Mouse (Mus musculus) macrophage (primary cell): ENCODE results near the gene Cerkl. TPM values are rescaled to one million over a fixed set of nuclear protein-coding genes. Genes with fewer than 3 reads are reported as not detected.

Source experiments
- H3K27ac ChIP-seq: fragments of 350-480 bp; formaldehyde crosslinking; 2 replicates; pipeline ENCODE4 v1.9.0; 2021
- H3K36me3 ChIP-seq: fragments of 350-480 bp; formaldehyde crosslinking; 2 replicates; pipeline ENCODE4 v1.9.0; 2021; ENCODE audit errors: inconsistent target
- H3K4me3 ChIP-seq: fragments of 350-480 bp; formaldehyde crosslinking; 2 replicates; pipeline ENCODE4 v1.9.0; 2021; ENCODE audit errors: inconsistent target
- H3K79me2 ChIP-seq: fragments of 350-480 bp; formaldehyde crosslinking; 2 replicates; pipeline ENCODE4 v1.9.0; 2021; ENCODE audit errors: inconsistent target
- WGBS: methylation state at CpG from one replicate; pipeline ENCODE4 v1.1.7; 2026; ENCODE audit warnings: inconsistent platforms; ENCODE audit not compliant: missing documents; 5-methylcytosine and 5-hydroxymethylcytosine counted together
- polyA plus RNA-seq: library from polyadenylated mRNA; stranded (reverse); fragments of 250-400 nt; gene quantifications from 3 replicates; pipeline ENCODE4 v1.2.4, GENCODE M21; 2018; ENCODE audit warnings: inconsistent platforms

Gene Cerkl
- polyA plus RNA-seq, 1 experiment from 2014 or later = 5.0 TPM

DNA sequence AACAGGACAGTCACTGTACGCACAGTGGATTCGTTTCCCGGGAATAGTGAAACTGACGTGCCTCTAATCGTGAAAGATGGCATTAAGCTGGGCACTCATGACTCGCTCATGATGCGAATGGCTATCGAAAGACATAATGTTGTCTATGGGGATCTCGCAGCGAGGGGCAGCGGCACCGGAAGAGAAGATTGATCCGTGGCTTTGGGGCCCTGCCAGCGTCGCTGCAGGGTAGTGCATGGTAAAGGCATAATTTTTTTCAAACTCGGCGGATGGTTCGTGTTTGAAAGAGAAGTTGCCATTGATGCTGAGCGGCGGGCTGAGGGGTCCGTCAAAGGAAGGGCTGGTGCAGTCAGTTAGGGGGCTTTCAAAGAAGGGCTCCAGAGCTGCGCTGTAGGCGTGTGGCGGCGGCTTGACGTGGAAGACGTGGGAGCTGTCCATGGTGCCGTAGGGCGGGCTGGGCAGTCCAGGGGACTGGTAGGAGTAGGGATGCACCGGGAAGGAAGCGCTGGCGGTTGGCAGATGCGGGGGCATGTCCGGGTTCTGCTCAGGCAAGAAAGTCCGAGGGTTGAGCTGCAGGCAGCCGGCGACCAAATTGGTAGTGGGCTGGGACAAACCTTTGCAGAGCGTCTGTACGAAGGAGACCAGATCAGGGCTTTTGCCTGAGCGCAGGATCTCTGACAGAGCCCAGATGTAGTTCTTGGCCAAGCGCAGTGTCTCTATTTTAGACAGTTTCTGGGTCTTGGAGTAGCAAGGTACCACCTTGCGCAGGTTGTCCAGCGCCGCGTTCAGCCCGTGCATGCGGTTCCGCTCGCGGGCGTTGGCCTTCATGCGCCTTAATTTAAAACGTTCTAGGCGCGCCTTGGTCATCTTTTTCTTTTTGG lies 2.4 kb downstream of the Cerkl start:
- H3K36me3 ChIP-seq = no peaks in the 10 kb centered on the region
- no peak overlapping the region for H3K27ac ChIP-seq
- peak overlapping the region; percentile 12 for H3K4me3 ChIP-seq
- WGBS = 9% methylated on average over 52 of the region's 55 CpGs
- H3K79me2 ChIP-seq = no peaks in the 10 kb centered on the region

- no peak overlapping the region for H3K4me3 ChIP-seq
- WGBS = 64% methylated on average over 5 of the region's 5 CpGs
- H3K79me2 ChIP-seq = no peaks in the 10 kb centered on the region
- no peaks in the 10 kb centered on the region for H3K36me3 ChIP-seq
- no peak overlapping the region for H3K27ac ChIP-seq
Measured at GRCm38 (mm10) chr2:79451438-79451837, 5.1 kb downstream of the Cerkl start.

- whole genome bisulfite sequencing = 80% methylated on average over 4 of the region's 4 CpGs
Measured at GRCm38 (mm10) chr2:79450684-79451394, 5.7 kb downstream of the Cerkl start.

GRCm38 (mm10) chr2:79449371-79449770 lies 7.2 kb downstream of the Cerkl start:
- Histone ChIP-seq H3K79me2 (no peaks in the 10 kb centered on the region), H3K36me3 (no peaks in the 10 kb centered on the region), H3K27ac (no peak overlapping the region), H3K4me3 (no peak overlapping the region)
- WGBS = 71% methylated on average over 4 of the region's 4 CpGs

More at GRCm38 (mm10) chr2:79450684-79451394, 5.7 kb downstream of the Cerkl start:
- Histone ChIP-seq H3K79me2 (no peaks in the 10 kb centered on the region), H3K4me3 (no peak overlapping the region), H3K36me3 (no peaks in the 10 kb centered on the region), H3K27ac (no peak overlapping the region)

- no peaks in the 10 kb centered on the region for H3K36me3 ChIP-seq
- no peak overlapping the region for H3K4me3 ChIP-seq
- WGBS = 54% methylated on average over 1 of the region's 1 CpGs
- H3K27ac ChIP-seq = no peak overlapping the region
- no peaks in the 10 kb centered on the region for H3K79me2 ChIP-seq
Measured at GRCm38 (mm10) chr2:79447198-79447597, 9.4 kb downstream of the Cerkl start.

DNA sequence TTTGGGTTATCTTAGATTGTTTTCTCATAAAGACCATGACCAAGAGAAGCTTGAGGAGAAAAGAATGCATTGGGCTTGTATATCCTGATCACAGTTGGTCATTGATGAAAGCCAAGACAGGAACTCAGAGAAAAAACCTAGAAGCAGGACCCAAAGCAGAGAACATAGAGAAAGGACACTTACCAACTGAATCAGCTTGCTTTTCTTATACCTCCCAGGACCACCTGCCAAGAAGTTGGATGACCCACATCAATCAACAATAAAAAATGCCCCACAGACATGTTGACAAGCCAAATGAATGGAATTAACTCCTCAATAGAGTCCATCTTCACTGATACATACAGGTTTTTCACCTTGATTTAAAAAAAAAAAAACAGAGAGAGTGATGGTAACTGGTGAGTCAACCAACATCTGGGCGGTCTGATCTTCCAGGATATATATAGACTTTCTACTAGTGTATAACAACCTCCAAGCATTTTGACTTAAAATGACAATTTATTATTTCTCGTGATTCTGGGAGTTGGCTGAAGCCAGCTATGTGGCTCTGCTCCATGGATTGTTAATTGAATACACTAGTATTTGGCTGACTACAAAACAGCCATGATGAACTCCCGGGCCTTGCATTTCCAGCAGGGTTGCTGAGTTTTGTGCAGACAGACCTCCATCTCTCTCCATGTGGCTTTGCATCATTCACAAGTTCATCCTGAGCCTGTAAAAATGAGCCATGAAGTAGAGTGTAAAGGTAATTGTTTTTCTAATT lies 12.5 kb downstream of the Cerkl start:
- H3K4me3 ChIP-seq = no peak overlapping the region
- no peaks in the 10 kb centered on the region for H3K79me2 ChIP-seq
- 92% methylated on average over 3 of the region's 3 CpGs for WGBS
- no peak overlapping the region for H3K27ac ChIP-seq
- no peaks in the 10 kb centered on the region for H3K36me3 ChIP-seq

DNA sequence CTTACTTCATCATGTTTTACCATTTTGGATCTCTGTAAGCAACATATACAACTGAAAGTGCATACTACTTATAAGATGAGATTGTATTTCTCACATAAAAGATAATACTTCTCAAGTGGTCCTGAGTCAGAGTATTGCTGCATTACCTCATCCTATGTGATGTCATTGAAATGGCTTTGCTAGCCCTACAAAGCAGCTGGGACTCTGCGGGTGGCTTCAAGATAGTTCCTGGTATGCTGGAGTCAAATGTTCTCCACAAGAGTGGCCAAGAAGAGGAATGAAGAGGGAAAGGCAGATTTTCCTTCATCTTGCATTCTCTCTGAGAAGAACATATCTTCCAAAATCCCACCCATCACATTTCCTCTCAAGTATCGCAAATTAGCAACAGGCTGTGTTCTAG lies 13.2 kb downstream of the Cerkl start:
- Histone ChIP-seq H3K36me3 (no peaks in the 10 kb centered on the region), H3K27ac (no peak overlapping the region), H3K4me3 (no peak overlapping the region), H3K79me2 (no peaks in the 10 kb centered on the region)
- 89% methylated on average over 2 of the region's 2 CpGs for WGBS

GRCm38 (mm10) chr2:79442906-79443305 lies 13.7 kb downstream of the Cerkl start:
- 89% methylated on average over 6 of the region's 6 CpGs for WGBS
- Histone ChIP-seq H3K27ac (no peak overlapping the region), H3K4me3 (no peak overlapping the region), H3K36me3 (no peaks in the 10 kb centered on the region), H3K79me2 (no peaks in the 10 kb centered on the region)

DNA sequence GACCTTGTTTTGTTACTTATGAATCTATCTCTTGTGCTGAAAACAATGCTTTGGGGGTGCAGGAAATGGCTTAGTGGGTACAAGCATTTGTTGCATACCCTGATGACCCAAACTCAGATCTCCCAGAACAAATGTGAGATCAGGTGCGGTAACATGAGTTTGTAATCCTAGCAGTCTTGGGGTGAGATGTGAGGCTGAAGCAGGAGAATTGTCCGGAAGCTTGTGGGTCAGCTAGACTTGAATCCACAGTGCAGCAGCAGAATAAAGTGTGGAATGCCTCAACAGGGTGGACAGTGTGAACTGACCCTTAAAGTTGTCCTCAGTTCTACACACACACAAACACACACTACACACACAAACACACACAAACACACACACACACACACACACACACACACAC lies 14.4 kb downstream of the Cerkl start:
- no peaks in the 10 kb centered on the region for H3K79me2 ChIP-seq
- no peaks in the 10 kb centered on the region for H3K36me3 ChIP-seq
- H3K27ac ChIP-seq = no peak overlapping the region
- WGBS = 89% methylated on average over 2 of the region's 2 CpGs
- H3K4me3 ChIP-seq = no peak overlapping the region

- Histone ChIP-seq H3K4me3 (no peak overlapping the region), H3K79me2 (no peaks in the 10 kb centered on the region), H3K27ac (no peak overlapping the region), H3K36me3 (no peaks in the 10 kb centered on the region)
Measured at GRCm38 (mm10) chr2:79430061-79430460, 26.5 kb downstream of the Cerkl start.

GRCm38 (mm10) chr2:79429650-79430049 lies 26.9 kb downstream of the Cerkl start:
- H3K4me3 ChIP-seq = no peak overlapping the region
- 12% methylated on average over 6 of the region's 6 CpGs for WGBS
- no peak overlapping the region for H3K27ac ChIP-seq
- H3K79me2 ChIP-seq = no peaks in the 10 kb centered on the region
- no peaks in the 10 kb centered on the region for H3K36me3 ChIP-seq

DNA sequence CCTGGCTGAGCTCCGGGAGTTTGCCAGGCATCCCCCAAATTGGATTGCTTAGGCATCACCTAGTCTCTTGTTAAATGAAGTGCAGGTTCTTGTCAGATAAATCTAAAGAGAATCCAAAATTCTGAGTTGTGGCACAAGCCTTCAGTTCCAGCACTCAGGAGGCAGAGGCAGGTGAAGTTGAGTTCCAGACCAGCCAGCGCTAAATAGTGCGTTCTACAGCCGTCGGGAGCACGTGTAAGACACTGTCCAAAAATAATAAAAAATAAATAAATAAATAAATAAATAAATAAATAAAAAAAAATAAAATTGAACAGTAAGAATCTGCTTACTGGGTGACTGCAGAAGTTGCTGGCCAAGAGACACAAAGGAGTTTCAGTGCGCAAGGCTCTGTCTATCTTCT lies 27.5 kb downstream of the Cerkl start:
- Histone ChIP-seq H3K27ac (no peak overlapping the region), H3K79me2 (no peaks in the 10 kb centered on the region), H3K36me3 (no peaks in the 10 kb centered on the region), H3K4me3 (peak overlapping the region; percentile 28)
- 29% methylated on average over 5 of the region's 7 CpGs for WGBS

- H3K36me3 ChIP-seq = no peaks in the 10 kb centered on the region
- H3K27ac ChIP-seq = no peak overlapping the region
- H3K4me3 ChIP-seq = peak overlapping the region; percentile 28
- no peaks in the 10 kb centered on the region for H3K79me2 ChIP-seq
- WGBS = 2% methylated on average over 32 of the region's 35 CpGs
Measured at GRCm38 (mm10) chr2:79428569-79429104, 27.9 kb downstream of the Cerkl start.

DNA sequence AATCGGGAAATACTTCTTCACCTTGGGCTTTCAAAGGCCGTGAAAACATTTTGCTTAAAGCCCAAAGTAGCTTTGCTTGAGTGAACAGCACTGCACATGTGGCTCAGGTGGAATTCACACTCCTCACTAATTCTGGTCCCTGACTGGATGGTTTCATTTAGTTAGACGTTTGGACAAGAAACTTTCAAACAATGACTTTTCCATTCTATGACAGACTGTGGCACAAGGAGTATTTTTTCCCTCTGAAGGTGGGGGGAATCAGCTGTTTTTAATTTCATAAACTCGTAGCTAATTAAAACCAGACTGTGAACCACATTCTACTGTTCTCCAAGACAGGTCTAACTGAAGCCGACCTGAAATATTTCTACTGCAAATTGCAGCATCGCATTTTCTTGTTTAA lies 28.6 kb downstream of the Cerkl start:
- H3K27ac ChIP-seq = no peak overlapping the region
- no peaks in the 10 kb centered on the region for H3K79me2 ChIP-seq
- peak overlapping the region; percentile 28; the same call in 1 of the 2 replicates for H3K4me3 ChIP-seq
- 54% methylated on average over 5 of the region's 6 CpGs for WGBS
- no peaks in the 10 kb centered on the region for H3K36me3 ChIP-seq
